Mouse (Mus musculus) telencephalon, adult 2 months (tissue): ENCODE results near the gene P4hb.
"Not testable (repeated sequence)": the region's sequence is repeated elsewhere in the genome, so short reads cannot be mapped to it uniquely, and the experiment has no call there.

Experiments used
- DNase-seq: peaks from one replicate; pipeline ENCODE4 v3.0.0-alpha.2; 2011; ENCODE audit warnings: low read depth, low spot score

Gene P4hb

GRCm38 (mm10) chr11:120541907-120542306, 31.1 kb downstream of the P4hb start:
- no peak for DNase-seq

GRCm38 (mm10) chr11:120539285-120540014, 33.6 kb downstream of the P4hb start:
- DNase-seq, result no peak

- DNase-seq, result no peak
Observed at GRCm38 (mm10) chr11:120538955-120539284, 34.1 kb downstream of the P4hb start.

GRCm38 (mm10) chr11:120538485-120538884, 34.6 kb downstream of the P4hb start:
- no peak for DNase-seq

- DNase-seq, result no peak
Observed at GRCm38 (mm10) chr11:120535804-120536203, 37.2 kb downstream of the P4hb start.

- no peak for DNase-seq
Observed at GRCm38 (mm10) chr11:120535145-120535544, 37.9 kb downstream of the P4hb start.

GRCm38 (mm10) chr11:120534093-120534492, 39.0 kb downstream of the P4hb start:
- DNase-seq, result no peak

GRCm38 (mm10) chr11:120531646-120532045, 41.4 kb downstream of the P4hb start:
- no peak for DNase-seq

GRCm38 (mm10) chr11:120530085-120530964, 42.7 kb downstream of the P4hb start, which contains the start of gene Gcgr:
Gene Gcgr, plus strand, starts transcription at chr11:120530699.
- no peak for DNase-seq

GRCm38 (mm10) chr11:120528903-120529302, 44.1 kb downstream of the P4hb start:
- no peak for DNase-seq

GRCm38 (mm10) chr11:120527690-120528354, 45.2 kb downstream of the P4hb start:
- DNase-seq, result no peak

GRCm38 (mm10) chr11:120525959-120526358, 47.1 kb downstream of the P4hb start:
- no peak for DNase-seq

GRCm38 (mm10) chr11:120522581-120522980, 50.5 kb downstream of the P4hb start:
- no peak for DNase-seq

GRCm38 (mm10) chr11:120520967-120521540, 52.0 kb downstream of the P4hb start:
- DNase-seq, result no peak

GRCm38 (mm10) chr11:120520498-120520897, 52.6 kb downstream of the P4hb start:
- DNase-seq, result no peak

- DNase-seq, result no peak
Observed at GRCm38 (mm10) chr11:120519738-120520137, 53.3 kb downstream of the P4hb start.

- DNase-seq, result no peak
Observed at GRCm38 (mm10) chr11:120518558-120518957, 54.5 kb downstream of the P4hb start.

- DNase-seq, result peak; percentile 95
Observed at GRCm38 (mm10) chr11:120518027-120518426, 55.0 kb downstream of the P4hb start.

GRCm38 (mm10) chr11:120517147-120517546, 55.9 kb downstream of the P4hb start:
- no peak for DNase-seq

- no peak for DNase-seq
Observed at GRCm38 (mm10) chr11:120515611-120516010, 57.4 kb downstream of the P4hb start.

- DNase-seq, result not testable (repeated sequence)
Observed at GRCm38 (mm10) chr11:120514262-120514661, 58.8 kb downstream of the P4hb start.
